Mouse (Mus musculus) thymus, postnatal 25 days (tissue): ENCODE results near the gene Slc25a23.
A peak's percentile ranks its signal among the peaks of the same experiment; 100 is the strongest.

Experiments used
- DNase-seq: peaks from one replicate; pipeline ENCODE4 v3.0.0; 2022

The Slc25a23 gene

DNA sequence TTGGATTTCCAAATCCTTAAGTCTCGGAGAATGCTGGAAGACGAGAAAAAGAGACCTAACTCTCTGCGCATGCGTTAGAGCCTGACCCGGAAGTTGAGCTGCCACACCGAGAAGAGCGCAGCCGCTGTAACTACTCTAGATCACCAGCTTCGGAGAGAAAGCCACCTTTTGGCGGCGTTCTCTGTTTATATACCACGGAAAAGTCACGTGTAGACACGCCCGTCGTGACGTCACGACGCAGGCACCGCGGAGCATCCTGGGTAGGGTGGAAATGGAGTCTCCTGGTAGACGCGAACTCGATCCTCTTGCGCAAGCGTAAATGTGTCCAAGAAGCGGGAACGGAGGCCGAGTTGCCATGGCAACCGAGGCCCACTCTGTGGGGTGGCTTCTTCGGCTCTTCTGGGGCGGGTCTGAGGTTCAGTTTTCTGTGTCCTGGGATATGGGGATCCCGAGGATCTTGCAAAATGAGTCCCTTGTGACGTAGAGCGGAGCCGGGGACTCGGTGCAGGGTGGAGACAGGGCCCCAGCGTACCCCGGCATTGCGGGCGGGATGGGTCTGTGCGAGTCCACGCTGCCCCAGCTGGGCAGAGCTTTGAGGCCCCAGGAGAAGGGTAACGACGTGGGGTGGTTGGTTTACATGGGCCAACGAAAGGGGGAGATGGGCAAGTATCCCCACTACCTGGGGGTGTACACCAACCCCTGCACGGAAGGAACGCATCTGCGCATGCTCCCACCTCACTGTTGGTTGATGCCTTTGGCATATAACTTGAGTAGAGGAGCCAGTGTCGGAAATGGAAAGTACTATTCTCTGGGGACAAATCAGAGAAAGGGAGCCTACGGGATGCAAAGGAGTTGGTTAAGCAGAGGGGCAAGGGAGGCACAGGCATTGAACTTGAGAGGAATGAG, 48.2 kb downstream of the Slc25a23 start, which contains the start of the genes Gtf2f1 and Gm17949:
Gene Gtf2f1 (minus strand): TSS at position 53 of the 906 bp plus-strand sequence.
Gene Gm17949 (plus strand): TSS at position 234 of the 906 bp plus-strand sequence.
- peak; percentile 90 for DNase-seq

DNA sequence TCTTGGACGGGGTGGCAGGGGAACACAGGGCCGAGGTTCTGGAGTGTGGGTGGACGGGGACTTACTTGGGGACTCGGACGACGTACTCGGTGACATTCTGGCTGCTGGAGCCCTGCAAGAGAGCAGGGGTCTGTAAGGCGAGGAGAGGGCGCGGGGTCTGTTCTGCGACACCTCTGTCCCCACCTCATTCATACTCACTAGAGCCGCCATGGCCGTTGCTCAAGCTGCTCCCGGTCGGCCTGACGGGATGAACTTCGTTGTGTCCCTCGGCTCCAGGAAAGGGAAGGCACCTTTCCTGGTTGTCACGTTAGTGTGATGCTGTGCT, 48.8 kb downstream of the Slc25a23 start:
- no peak for DNase-seq

GRCm38 (mm10) chr17:57007137-57007905, 52.3 kb downstream of the Slc25a23 start:
- DNase-seq = no peak

- no peak for DNase-seq
These were observed 55.7 kb downstream of the Slc25a23 start for GRCm38 (mm10) chr17:57003994-57004393.

- DNase-seq = no peak
These were observed 58.4 kb downstream of the Slc25a23 start for GRCm38 (mm10) chr17:57001228-57001627.

DNA sequence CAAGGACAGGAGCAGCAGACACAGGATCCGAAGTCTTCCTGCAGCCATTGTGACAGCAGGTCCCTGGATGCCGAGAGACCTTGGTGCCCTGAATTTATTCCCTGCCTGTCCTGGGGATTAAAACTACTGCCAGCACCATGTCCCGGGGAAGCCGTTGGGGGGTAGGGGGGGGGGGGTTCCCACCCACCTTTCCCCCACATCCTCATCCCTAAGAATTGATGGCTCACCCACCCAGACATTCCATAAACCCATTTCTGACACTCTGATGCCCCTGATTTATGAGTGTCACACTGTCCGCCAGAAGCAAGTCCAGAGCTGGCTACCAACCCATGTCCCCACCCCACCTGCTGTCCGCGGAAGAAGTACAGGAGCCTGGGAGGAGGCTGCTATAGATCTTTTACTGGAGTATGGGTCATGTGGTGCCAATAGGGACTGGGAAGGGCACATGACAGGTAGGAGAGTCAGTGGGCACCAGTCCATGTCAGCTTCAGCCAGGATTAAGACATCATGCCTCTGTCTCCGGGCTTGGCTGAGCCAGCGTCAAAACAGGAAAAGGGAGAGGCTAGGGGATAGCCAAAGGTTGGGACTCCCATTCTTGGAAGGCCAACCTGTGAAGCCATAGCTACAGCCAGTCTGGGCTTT, 59.6 kb downstream of the Slc25a23 start, which contains the start of gene Pspn:
Gene Pspn (minus strand): TSS at position 51 of the 642 bp plus-strand sequence.
- DNase-seq = no peak

GRCm38 (mm10) chr17:56999414-56999813, 60.2 kb downstream of the Slc25a23 start:
- DNase-seq = no peak

GRCm38 (mm10) chr17:56997029-56997667, 62.5 kb downstream of the Slc25a23 start, which contains the start of gene Alkbh7:
Gene Alkbh7, plus strand, starts transcription at chr17:56997339.
- peak; percentile 91 for DNase-seq

DNA sequence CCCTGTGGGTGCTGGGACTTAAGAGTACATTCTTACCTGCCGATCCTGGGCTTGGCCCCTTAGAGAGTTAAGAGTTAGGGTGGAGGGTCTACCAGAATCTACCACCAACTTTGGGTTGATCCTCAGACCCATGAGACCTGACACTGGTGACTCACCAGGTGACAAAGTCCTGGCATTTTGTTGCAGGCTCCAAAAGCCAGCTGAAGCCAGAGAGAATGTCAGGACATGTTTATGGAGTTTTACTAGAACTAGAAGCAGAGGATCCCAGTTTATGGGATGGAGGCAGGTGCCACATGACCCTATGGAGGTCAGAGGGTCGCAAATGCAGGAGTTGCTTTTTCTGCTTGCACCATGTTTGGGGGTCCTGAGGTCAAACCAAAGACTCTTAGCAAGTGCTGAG, 63.2 kb downstream of the Slc25a23 start:
- DNase-seq = no peak

DNA sequence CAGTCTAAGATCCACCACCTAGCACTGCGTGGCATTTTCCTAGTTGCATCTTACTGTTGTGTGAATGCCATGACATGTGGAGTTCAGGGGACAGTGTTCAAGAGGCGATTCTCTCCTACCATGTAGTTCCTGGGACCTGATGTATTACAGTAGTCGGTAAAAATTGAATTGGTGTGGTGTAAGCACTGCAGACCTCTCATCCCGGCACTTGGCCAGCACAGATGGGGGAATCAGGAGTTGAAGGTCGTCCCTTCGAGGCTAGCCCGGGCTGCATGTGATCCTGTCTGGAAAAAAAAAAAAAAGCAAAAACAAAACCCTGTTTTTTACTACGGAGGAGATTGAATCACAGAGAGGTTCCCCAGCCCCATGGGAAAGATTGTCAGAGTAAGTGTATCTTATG, 64.6 kb downstream of the Slc25a23 start:
- no peak for DNase-seq
